Mouse (Mus musculus) embryonic fibroblast, embryonic 13.5 days (primary cell): ENCODE data around the gene Anapc2.

ENCODE experiments used
- CTCF ChIP-seq: IDR thresholded peaks from 2 replicates; pipeline ENCODE4 v1.5.1; 2011; ENCODE audit warnings: mild to moderate bottlenecking, control low read depth, low read length, moderate library complexity, borderline replicate concordance; ENCODE audit not compliant: insufficient read depth
- POLR2A ChIP-seq: IDR thresholded peaks from 2 replicates; pipeline ENCODE4 v1.6.1; 2011; ENCODE audit warnings: low read depth, mild to moderate bottlenecking, control low read depth, low read length, moderate library complexity

DNA sequence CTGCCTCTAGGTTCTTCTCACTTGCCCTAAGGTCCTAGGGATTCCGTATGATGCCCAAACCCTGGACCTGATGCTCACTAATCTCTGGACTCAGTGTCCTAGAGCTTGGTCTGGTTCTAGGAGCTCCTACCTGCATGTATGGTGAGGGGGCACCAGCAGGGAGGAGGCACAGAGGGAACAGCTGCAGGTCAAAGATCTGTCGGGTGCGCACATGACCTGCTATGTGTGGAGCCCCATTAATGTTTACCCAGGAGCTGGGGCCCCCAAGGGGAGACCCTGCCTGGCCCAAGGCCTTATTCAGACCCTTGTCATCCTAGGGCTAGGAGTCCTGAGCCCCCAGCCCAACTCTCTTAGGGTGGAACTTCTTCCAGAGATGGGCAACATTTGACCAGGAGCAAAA is 38.2 kb upstream of the Anapc2 start, which contains the start of gene Slc34a3:
- TF ChIP-seq POLR2A (no peak), CTCF (no peak)
